Mouse (Mus musculus) liver, postnatal 0 days (tissue): ENCODE results near the gene Serpinb6e. TPM values are rescaled to one million over a fixed set of nuclear protein-coding genes. Genes with fewer than 3 reads are reported as not detected.

Experiments used
- ATAC-seq: fragments of 200-750 bp; cut with Nextera tagmentation; 2 replicates; pipeline ENCODE4 v1.8.0; 2017; ENCODE audit warnings: mild to moderate bottlenecking, moderate library complexity
- DNase-seq: peaks from one replicate; pipeline ENCODE4 v3.0.0-alpha.2; 2016
- H3K27ac ChIP-seq: fragments of 300-500 bp; sonication (generic); 2 replicates; pipeline ENCODE4 v1.5.1; 2014; ENCODE audit warnings: antibody characterized with exemption, moderate library complexity, mild to moderate bottlenecking, low read depth
- H3K27me3 ChIP-seq: fragments of 300-500 bp; sonication (generic); 2 replicates; pipeline ENCODE4 v1.6.1; 2014; ENCODE audit warnings: low read length, control low read depth, mixed read lengths; ENCODE audit not compliant: insufficient read depth
- H3K36me3 ChIP-seq: fragments of 300-500 bp; sonication (generic); replicated peaks from 2 replicates; pipeline ENCODE4 v1.6.1; 2014; ENCODE audit warnings: mild to moderate bottlenecking, control low read depth, low read length, moderate library complexity, mixed read lengths; ENCODE audit not compliant: insufficient read depth
- H3K4me1 ChIP-seq: fragments of 300-500 bp; sonication (generic); 2 replicates; pipeline ENCODE4 v1.6.1; 2014; ENCODE audit warnings: antibody characterized with exemption, mild to moderate bottlenecking, control low read depth; ENCODE audit not compliant: insufficient read depth
- H3K4me2 ChIP-seq: fragments of 300-500 bp; sonication (generic); 2 replicates; pipeline ENCODE4 v1.6.1; 2014; ENCODE audit warnings: low read depth, mild to moderate bottlenecking, low read length, moderate library complexity, mixed read lengths
- H3K4me3 ChIP-seq: fragments of 300-500 bp; sonication (generic); 2 replicates; pipeline ENCODE4 v1.5.1; 2014; ENCODE audit warnings: low read depth, low read length
- H3K9ac ChIP-seq: fragments of 300-500 bp; sonication (generic); replicated peaks from 2 replicates; pipeline ENCODE4 v1.6.1; 2014; ENCODE audit warnings: mild to moderate bottlenecking, moderate library complexity
- H3K9me3 ChIP-seq: fragments of 300-500 bp; sonication (generic); 2 replicates; pipeline ENCODE4 v1.6.1; 2016; ENCODE audit warnings: mild to moderate bottlenecking, control low read depth, low read length, mixed read lengths
- CTCF ChIP-seq: sonication (generic); IDR thresholded peaks from 2 replicates; pipeline ENCODE4 v1.5.1; 2016; ENCODE audit warnings: antibody characterized with exemption, low read depth
- EP300 ChIP-seq: IDR thresholded peaks from 2 replicates; pipeline ENCODE4 v1.6.1; 2016; ENCODE audit warnings: antibody characterized with exemption, low read depth, mild to moderate bottlenecking
- WGBS: fragments of 180-500 bp; shearing (Covaris S2); extraction: QIAGEN DNeasy Blood & Tissue Kit; methylation state at CpG from one replicate; pipeline ENCODE4 v1.1.7; 2014; ENCODE audit not compliant: insufficient replicate concordance; 5-methylcytosine and 5-hydroxymethylcytosine counted together
- polyA plus RNA-seq: library from polyadenylated mRNA; unstranded; fragments of >200 nt; fragmentation: Nextera tagmentation; extraction: Ambion mirVana; gene quantifications from 2 replicates; pipeline ENCODE4 v1.2.1, GENCODE M21; 2015

The Serpinb6e gene
- polyA plus RNA-seq: not detected in 2 replicates

DNA sequence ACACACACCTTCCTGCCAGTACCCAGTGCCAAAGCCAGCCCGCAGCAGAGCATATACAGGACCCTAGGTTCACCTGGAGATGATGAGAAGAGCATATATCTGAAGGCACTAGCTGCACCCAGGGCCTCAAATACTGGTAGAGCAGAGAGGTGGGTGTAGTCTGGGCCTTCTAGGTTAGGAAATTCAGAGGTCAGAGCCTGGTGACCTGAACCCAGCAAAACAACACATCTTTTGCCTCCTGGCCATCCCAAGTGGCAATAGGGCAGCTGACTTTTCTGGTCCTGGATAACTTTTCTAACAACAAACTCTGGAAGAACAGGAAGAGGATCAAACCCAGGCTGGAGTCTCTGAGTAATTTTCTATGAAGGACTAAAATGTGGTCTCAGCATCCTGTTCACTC is at the start of gene Serpinb6e:
Serpinb6e (minus strand) TSS at position 101 of the 400 bp plus-strand sequence.
- Histone ChIP-seq H3K36me3 (no peaks in the 10 kb centered on the region), H3K4me1 (no peaks in the 10 kb centered on the region), H3K27me3 (no peaks in the 10 kb centered on the region), H3K4me2 (no peak within 1 kb of the TSS), H3K4me3 (no peak within 1 kb of the TSS), H3K9me3 (no peaks in the 10 kb centered on the region), H3K27ac (no peak within 1 kb of the TSS), H3K9ac (no peak within 1 kb of the TSS)
- no peak for DNase-seq
- 44% methylated on average over 1 of the region's 1 CpGs for WGBS
- ATAC-seq: no peak
- TF ChIP-seq EP300 (no peak), CTCF (no peak)

DNA sequence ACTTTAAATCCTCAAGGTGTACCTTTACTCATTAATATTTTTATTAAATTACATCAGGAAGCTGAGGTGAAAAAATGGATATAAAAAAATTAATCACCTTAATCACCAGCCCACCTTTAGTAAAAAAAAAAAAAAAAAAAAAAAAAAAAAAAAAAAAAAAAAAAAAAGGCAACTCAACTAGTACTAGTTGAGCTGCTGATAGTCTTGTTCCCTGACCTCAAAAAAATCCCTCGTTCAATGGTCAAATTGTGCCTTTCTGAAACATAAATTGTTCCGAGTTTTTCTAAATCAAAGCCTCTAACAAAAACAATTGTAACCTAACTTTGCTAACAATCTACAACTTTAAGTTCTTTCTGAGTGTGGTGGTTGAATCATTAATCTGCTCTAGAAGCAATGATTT is 12.5 kb downstream of the Serpinb6e start:
- Histone ChIP-seq H3K9me3 (no peaks in the 10 kb centered on the region), H3K27me3 (no peaks in the 10 kb centered on the region), H3K4me3 (no peak overlapping the region), H3K27ac (no peak overlapping the region), H3K4me1 (no peaks in the 10 kb centered on the region), H3K9ac (no peak overlapping the region), H3K4me2 (no peak overlapping the region), H3K36me3 (no peaks in the 10 kb centered on the region)
- ATAC-seq (no peak), DNase-seq (no peak)
- TF ChIP-seq EP300: no peak
- TF ChIP-seq CTCF: no peak
- 72% methylated on average over 2 of the region's 2 CpGs for WGBS

DNA sequence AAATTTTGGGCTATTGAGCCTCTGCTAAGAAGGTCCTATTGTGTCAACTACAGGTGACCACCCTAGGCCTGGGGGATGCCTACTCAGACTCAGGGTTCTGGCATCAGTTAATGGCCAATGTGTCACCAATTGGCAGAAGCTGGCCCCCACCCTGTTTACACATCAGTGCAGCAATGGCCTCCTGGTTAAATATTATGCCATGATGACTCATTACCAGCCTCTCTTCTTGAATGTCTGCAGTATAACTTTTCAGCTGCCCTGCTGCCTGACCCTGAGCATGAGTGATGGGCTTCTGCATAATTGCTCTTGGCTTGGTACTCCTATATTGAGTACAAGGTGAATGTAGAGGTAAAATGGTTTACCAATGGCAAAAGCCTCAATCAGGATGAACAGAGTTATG is 19.8 kb downstream of the Serpinb6e start:
- Histone ChIP-seq H3K4me3 (no peak overlapping the region), H3K27me3 (no peaks in the 10 kb centered on the region), H3K27ac (no peak overlapping the region), H3K36me3 (no peaks in the 10 kb centered on the region), H3K4me1 (no peaks in the 10 kb centered on the region), H3K9ac (no peak overlapping the region), H3K4me2 (no peak overlapping the region), H3K9me3 (no peaks in the 10 kb centered on the region)
- TF ChIP-seq EP300 (no peak), CTCF (no peak)
- no peak for ATAC-seq
- no peak for DNase-seq

DNA sequence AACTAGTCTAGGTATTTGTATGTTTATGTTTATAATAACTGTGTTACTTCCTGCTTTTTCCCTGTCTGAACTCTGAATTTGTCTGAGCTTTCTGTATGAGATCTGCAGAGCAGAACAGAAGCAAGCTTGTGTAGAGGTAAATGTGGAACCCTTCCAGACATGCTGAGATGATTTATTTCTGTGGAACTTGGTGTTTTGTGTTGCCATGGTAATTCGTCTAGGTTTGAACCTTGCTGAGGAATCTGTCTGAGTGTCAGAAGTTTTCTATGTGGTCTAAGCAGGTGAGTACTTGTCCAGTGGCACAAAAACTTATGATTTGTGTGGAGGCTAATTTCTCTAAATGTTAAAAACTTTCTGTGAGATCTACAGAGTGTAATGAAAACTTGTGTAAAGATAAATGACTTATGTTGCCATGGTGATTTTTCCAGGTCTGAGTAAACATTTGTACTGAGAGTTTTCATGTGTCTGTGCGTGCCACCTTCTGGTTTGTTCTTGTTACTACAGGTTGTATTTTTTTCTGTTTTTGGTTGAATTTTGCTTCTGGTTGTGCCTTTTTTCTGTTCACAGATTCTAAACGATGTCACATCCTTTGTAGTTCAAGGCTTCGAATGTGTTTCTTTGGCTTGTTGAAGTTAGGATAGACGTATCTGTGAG is 21.6 kb downstream of the Serpinb6e start:
- Histone ChIP-seq H3K4me1 (no peaks in the 10 kb centered on the region), H3K36me3 (no peaks in the 10 kb centered on the region), H3K9ac (no peak overlapping the region), H3K4me3 (no peak overlapping the region), H3K4me2 (no peak overlapping the region), H3K27ac (no peak overlapping the region), H3K27me3 (no peaks in the 10 kb centered on the region), H3K9me3 (no peaks in the 10 kb centered on the region)
- TF ChIP-seq CTCF (no peak), EP300 (no peak)
- DNase-seq: no peak
- no peak for ATAC-seq
- WGBS: 74% methylated on average over 5 of the region's 5 CpGs

Other genes with a start within 250 kb of the Serpinb6e start
- gene Serpinb6d, start 182.0 kb downstream of the Serpinb6e start, polyA plus RNA-seq: not detected in 2 replicates
- not detected in 2 replicates for gene Serpinb6c, start 62.3 kb upstream of the Serpinb6e start, polyA plus RNA-seq
- gene Nqo2, start 121.3 kb upstream of the Serpinb6e start, polyA plus RNA-seq: 22.5 and 23.0 TPM in 2 replicates
- gene Ripk1, start 159.0 kb upstream of the Serpinb6e start, polyA plus RNA-seq: 10.4 and 11.3 TPM in 2 replicates
- gene Serpinb6a, start 159.4 kb upstream of the Serpinb6e start, polyA plus RNA-seq: 26.0 and 28.3 TPM in 2 replicates
- gene Bphl, start 194.2 kb upstream of the Serpinb6e start, polyA plus RNA-seq: 95.6 and 107 TPM in 2 replicates
- gene Tubb2a, start 234.6 kb upstream of the Serpinb6e start, polyA plus RNA-seq: 64.7 and 78.8 TPM in 2 replicates